Mouse (Mus musculus): Measurements from ENCODE around the gene Slc11a1.
A peak's percentile ranks its signal among the peaks of the same experiment; 100 is the strongest.
"Not testable (repeated sequence)": the region's sequence is repeated elsewhere in the genome, so short reads cannot be mapped to it uniquely, and the experiment has no call there.

Gene Slc11a1

DNA sequence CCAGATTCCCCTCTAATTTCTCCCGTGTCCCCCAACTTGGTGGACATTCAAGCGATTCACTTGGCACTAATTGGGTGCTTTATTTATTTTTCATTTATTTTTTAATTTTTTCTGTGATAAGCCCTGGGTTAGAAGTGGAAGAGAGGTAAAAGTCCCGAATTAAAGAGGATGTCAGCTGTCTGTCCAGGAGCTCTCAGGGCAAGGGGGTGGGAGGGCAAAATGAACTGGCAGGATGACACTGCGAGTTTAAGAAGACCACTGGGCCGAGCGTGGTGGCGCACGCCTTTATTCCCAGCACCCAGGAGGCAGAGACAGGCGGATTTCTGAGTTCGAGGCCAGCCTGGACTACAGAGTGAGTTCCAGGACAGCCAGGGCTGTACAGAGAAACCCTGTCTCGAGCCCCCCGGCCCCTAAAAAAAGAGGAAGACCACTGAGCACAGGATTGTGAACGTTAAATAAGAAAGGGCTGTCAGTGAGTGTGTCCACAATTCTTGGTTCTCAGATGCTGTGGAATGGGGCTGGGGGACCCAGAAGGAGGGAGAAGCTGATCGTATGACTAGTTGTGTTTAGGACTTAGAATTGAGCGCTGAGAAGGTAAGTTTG, 12.5 kb downstream of the Slc11a1 start:
- no peak for DNase-seq

DNA sequence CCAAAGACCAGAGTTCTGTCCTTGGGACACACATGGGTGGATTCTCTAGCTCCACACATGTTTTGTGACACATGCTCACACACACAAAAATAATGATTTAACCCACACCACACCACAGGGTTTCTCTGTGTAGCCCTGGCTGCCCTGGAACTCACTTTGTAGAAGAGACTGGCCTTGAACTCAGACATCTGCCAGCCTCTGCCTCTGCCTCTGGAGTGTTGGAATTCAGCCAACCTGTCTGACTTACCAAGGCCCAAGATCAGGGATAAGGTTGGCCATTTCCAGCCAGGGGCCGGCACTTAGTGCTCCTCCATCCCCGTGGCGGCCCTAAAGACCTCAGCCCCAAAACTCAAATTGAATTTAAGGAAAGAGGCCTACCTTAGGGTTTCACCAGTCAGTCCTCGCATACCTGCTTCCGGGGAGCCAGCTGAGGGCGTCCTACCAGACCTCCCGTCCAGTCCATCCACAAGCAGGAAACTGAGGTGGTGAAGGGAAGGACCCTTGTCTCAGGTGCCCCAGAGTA, 13.5 kb downstream of the Slc11a1 start:
- no peak for DNase-seq

DNA sequence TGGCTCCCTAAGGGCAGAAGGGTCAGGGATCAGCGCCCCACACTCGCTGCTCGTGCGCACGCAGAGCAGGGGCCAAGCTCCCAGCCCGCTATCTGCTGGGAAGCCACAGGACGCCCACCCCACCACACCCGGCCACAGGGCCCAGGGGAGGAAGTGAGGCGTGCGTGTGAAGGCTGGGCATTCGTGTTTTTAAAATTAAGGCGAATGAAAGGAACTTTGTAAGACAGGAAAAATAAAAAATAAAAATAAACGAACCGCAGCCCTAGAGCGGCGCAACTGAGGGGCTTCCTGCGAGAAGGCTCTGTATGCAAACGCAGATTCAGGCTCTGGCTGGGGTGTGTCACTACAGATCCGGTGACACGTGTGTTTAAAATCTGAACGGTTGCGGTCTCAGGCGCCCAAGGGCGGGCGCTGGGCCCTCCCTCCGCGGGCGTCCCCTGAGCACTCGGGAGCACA, 14.9 kb downstream of the Slc11a1 start:
- DNase-seq, result peak; percentile 37

DNA sequence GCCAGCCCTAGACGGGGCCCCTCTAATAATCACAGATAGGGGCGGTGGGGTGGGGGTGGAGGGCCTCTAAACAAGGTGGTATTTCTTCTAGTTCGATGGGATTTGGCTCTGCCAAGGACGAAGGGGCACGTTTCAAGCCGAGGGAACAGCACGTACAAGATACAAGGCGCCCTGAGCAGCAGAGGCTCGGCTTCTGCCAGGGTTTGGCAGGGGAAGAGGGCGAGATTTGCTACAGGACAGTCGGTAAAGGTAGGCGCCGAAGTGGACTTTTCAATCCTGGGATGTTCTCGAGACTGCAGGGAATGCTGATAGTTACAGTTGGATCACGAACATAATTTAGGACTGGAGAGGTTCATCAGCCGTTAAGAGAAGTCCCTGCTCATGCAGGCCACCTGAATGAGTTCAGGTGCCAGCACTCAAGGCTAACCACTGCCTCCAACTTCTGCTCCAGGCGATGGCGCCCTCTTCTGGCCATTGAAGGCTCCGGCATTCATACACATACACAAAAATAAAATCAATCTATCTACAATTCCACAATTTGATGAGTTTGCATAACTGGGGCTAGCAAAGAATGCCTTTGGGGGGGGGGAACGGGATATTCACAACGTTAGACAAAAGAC, 15.4 kb downstream of the Slc11a1 start:
- DNase-seq, result peak; percentile 69

DNA sequence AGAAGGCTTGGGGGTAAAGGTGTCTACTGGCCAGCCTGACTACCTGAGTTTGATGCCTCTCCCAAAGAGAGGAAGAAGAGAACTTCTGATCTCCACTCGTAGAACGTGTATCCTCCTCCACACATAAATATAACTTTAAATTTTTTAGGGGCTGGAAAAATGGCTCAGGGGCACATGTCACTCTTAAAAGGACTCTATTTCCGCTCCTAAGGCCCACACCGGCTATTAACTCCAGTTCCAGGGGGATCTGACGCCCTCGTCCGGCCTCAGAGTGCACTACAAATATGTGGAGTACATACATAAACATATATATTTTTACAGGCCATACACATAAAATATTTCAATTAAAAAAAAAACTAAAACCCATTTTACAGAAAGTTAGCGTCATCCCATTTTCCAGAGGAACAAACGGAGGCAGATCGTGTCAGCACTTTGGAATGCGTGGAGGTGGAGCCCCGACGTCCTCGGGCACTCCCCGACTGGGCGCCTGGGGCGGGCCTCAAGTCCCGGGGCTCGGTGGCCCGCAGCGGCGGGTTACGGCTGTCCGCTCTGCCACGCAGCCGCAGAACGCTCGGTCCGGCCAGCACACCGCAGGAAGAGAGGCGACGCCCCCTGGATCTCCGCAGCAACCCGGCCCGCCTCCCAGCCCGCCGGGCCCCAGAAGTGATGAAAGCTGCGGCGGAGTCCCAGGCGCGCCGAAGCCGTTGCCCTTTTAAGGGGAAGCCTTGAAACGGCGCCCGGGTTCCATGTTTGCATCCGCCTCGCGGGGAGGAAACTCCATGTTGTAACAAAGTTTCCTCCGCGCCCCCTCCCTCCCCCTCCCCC, 16.1 kb downstream of the Slc11a1 start, which contains the start of gene Ctdsp1:
Ctdsp1 (plus strand) TSS at position 586 of the 825 bp plus-strand sequence.
- peak; percentile 99 for DNase-seq

DNA sequence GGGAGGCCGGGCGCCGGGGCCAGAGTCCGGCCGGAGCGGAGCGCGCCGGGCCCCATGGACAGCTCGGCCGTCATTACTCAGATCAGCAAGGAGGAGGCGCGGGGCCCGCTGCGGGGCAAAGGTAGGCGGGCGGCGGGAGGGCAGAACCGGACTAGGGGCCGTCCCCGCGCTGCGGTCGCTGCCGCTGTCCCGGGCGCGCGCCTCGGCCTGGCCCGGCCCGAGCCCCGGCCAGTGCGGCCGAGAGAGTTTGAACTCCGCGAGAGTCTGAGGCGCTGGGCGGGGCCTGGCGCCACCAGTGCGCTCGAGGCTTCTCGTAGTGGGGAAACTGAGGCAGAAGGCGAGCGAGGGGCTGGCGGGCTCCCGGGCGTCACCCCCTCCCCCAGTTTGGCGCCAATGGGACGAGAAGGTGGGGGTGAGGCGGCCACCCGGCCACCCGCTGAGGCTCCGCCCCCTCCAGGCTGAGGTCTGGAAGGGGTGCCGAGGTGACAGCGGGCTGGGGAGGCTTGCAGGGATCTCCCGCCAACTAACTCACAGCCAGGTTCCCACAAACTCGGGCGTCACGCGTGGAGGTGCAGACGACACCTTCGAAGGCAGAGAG, 16.9 kb downstream of the Slc11a1 start:
- DNase-seq, result peak; percentile 90

DNA sequence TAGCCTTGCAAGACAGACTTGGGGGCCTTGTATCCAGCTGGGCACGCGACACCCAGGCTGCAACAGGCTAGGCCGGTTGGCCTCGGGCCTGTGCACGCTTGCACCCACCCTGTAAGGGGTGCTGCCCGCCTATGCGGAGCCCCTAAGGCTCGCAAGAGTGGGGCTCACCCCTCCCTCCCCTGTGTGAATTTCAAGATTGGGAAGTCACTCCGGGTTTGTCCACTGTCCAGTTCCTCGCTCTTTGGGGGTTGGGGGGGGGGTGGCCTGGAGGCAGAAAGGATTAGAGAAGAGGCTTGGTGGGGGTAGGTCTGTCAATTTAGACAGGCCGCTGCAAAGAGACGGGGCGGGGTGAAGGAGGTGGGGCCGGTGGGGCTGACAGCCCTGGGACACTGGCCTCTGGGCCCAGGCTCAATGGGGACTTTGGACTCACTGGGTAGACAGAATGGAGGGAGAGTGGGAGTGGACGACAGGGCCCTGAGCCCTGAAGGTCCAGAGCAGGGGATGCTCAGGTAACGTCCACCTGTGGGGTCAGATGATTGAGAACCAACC, 17.5 kb downstream of the Slc11a1 start:
- peak; percentile 83 for DNase-seq

DNA sequence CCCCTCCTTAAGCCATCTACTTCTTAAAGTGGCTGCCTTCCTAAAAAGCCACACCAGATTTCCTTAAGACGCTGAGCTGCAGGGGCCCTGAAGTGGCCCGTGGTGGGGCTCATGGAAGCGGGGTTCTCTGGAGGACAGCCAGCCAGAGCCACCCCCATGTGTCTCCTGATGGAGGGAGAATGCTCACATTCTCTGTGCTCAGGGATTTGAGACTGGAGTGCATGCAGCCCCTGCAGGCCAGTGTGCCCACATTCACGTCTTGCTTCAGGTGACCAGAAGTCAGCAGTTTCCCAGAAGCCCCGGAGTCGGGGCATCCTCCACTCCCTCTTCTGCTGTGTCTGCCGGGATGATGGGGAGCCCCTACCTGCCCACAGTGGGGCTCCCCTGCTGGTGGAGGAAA, 18.0 kb downstream of the Slc11a1 start:
- DNase-seq, result no peak

DNA sequence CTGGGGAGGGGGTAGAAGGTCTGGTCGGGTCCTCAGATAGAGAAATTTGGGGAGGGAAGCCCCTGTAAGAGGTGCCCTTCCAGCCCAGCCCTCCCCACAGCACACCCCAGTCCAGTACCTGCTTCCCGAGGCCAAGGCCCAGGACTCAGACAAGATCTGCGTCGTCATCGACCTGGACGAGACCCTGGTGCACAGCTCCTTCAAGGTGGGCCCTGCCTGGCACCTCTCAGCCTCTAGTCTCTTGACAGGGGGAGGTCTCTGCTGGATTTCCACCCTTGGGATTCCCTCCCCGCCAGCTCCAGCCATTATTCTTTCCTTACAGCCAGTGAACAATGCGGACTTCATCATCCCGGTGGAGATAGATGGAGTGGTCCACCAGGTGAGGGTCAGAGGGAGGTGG, 18.7 kb downstream of the Slc11a1 start:
- no peak for DNase-seq

DNA sequence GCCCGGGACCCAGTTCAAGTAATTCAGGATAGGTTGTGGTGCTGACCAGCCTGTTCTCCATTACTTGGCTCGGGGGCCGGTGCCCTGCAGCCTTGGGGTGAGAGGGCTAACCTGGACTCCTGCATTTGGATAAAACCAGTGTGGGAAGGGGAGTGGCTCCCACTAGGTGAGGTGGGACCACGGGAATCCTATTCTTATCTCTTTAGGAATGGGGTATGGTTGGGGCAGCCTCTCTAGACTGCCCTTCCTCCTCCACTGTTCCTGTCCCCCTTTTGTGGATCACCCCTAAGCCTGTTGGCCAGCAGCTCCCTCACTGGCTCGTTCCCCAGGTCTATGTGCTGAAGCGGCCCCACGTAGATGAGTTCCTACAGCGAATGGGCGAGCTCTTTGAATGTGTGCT, 19.3 kb downstream of the Slc11a1 start:
- DNase-seq, result no peak

DNA sequence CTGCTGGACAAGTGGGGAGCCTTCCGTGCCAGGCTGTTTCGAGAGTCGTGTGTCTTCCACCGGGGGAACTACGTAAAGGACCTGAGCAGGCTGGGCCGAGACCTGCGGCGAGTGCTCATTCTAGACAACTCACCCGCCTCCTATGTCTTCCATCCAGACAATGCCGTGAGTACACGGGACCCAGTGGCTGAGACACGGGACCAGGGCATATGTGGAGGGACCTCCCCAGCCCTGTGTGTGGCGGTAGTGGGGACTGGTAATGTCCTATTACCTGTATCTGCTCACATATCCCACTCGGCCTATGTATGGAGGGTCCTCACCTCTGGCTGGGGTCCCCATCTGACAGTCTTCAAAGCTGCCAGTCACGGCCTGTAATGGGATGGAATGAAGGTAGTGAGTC, 19.9 kb downstream of the Slc11a1 start:
- DNase-seq, result no peak

DNA sequence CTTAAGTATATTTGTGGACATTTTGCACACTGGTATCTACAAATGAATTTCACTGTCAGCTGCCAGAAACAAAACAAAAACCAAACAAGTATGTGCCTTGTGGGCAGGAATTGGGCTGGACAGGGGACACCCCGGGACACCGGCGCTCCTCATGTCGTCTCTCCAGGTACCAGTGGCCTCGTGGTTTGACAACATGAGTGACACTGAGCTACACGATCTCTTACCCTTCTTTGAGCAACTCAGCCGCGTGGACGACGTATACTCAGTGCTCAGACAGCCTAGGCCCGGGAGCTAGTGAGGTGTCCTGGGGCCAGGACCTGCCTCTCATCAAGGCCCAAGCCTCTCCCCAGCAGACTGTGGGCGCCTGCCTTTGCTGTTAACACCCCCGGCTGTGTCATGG, 20.3 kb downstream of the Slc11a1 start:
- DNase-seq, result no peak

DNA sequence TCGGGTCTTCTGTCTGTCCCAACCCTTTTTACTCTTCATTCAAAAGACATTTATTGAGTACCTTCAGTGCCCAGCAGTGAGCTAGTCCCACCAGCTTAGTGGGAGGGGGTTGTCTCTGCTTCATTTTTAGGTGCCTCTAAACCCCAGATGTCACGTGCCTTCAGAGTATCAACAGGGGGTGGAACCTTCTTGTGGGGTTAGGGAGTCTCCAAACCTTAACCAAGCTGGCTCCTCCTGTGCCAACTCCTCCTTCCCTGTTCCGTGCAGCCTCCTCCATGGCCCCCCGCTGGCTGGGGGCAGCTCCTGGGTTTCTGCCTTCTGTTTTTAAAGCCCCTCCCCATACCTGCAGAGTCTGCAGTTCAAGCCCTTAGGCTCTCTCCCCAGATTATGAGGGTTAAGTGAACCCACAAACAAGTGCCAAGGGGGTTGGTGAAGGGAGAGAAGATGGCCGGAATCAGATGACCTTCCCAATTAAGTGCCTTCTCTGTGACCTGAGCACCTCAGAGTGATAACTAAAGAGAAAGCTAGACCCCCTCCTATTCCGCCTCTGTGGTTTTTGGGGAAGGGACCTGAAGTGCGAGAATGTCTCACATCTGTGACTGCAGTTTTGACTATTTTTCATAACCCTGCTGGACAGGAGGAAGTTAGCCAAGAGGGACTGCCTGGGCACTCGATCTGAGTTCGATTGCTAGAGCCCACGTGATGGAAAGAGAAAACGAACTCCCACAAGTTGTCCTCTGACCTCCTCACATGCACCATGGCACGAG, 21.6 kb downstream of the Slc11a1 start:
- DNase-seq, result not testable (repeated sequence)

DNA sequence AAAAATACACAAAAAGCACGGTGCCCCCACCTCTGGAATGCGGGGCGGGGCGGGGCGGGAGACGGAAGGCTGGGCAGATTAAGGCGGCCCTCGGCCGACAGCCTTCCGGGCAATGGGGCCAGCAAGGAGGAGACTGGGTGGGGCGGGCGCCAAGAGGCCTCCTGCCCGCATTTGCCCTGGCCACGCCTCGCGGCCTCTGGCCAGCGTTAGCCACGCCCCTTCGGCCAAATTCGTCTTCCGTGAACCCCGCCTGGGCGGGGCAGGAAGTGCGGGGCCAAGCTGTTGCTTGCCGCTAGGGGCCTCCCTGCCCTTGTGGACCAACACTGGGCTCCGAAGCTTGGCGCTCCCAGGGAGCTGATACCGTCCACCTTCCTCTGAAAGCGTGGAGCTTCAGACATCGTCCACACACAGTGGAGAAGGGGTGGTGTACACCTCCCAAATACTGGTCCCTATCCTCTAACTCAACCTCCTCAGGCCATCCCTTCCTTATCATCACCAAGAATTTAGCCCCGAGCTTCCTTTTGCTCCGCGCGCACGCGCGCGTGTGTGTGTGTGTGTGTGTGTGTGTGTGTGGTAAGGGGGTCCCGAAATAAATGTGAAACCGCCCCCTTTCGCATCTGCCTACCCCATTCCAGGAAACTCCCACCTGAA, 22.4 kb downstream of the Slc11a1 start:
- DNase-seq, result peak; percentile 100

DNA sequence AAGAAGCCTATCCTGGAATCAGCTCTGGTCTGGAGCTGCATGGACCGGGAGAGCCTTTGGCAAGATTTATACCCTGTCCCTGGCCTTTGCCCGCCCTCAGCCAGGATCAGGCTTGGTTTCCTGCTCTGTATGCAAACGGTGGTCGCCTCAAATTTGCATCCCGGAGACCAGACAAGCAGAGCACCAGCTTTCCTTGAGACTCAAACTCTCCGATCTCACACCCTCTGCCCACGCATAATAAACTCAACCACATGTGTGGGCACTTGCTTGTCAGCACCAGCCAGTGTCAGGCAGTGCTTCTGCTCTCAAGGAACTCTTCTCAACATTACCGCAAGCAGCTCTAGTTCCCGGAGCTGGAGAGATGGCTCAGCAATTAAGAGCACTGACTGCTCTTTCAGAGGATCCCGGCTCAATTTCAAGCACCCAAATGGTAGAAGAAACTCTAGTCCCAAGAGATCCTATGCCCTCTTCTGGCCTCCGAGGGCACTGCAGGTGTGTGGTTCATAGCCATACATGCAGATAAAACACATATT, 23.0 kb downstream of the Slc11a1 start:
- peak; percentile 81 for DNase-seq

DNA sequence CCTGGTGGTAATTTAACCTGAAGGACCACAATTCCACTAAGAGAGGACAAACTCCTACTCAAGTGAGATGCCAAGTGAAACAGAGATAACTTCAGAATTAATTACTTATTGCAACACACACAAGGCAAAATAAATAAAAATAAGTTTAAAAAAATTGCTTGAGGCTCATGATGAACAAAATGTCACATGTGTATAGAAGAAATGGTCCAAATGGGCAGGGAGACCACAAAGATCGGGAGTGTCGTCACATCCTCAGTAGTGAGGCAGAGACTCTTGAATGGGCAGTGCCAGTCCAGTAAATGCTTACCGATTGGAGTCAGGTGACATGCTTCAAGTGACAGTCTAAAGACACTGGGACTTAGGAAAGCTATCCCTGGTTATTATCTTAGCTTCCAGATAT, 25.5 kb downstream of the Slc11a1 start:
- DNase-seq, result no peak

DNA sequence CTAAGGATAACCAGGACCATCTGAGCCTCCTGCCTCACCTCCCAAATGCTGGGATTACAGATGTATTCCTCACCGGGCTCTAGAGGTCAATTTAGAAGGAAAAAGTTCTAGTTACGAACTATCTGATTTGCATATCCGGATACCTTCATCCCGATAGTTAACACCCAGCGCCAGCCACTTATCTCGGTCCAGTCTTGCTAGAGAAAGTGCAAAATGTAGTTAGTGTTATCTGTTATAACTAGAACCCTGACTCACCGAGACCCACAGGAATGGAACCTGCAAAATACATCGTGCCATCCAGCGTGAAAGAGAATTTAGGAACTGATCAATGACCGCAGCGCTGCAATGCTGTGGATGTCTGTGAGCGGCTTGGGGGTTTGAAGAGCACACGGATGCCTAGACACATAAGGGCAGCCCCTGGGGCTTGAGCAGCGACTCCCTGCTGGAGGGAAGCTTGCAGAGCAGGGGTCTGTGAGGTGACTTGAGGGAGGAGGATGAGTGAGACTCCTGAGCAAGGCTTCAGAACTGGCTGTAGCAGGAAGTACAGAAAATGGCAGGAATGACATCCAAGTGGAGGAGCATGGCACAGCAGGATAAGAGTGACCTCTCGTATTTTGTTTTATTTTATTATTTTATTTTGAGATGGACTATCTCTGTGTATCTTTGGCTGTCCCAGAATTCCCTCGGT, 26.2 kb downstream of the Slc11a1 start:
- DNase-seq, result no peak

DNA sequence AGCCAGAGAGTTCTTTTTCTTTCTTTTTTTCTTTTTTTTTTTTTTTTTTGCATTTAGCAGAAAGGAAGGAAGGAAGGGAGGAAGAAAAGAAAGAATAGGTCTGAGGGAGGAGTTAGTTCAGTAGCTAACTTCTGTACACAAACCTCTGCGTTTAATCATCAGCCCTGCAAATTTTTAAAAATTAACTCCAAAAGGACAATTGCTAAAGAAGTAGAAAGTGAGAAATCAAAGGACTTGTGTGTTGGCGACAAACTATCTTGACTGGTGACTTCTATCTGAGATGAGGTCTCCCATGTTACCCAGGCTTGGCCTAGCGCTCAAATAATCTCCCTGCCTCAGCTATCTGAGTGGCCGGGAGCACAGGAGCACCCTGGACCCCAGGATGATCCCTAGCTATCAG, 29.2 kb downstream of the Slc11a1 start:
- DNase-seq, result no peak

DNA sequence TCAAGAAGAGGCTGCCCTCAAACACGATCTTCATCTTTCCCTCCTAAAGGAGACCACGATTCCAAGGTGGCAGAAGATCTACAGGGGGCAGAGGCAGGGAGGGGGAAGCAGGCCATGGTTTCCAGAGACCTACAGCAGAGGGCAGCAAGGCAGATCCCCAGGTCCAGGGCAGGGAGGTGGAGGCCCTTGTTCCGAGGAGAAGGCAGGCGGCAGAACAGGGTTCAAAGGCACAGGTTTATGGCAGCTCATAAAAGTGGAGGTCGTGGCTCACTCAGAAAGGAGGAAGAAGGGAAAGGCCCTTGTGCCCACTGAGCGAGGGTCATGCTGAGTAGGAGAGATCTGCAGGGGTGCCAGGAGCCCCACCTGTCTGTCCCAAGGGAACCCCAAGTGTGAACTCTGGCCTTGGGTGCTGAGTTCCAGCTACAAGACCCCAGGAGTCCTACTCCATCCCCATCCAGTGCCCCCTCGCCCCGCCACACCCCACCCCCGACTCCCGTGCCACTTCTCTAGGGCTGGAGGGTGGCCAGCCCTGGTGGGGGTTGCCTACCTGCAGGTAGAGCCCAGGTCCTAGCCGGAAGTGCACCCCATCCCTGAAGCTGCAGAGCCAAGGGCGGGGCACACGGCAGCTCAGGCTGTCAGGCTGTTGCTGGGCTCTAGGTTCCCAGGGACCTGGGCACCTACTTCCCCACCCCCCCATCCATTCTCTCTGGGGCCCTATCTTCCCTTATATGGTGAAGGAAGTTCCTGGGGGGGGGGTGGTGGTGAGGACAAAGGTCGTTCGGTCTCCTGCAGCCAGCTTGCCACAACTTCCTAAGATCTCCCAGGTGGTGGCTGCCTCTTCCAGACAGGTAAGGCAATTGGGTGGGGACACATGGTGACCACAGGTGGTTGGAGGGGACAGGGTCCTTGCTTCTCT, 33.9 kb downstream of the Slc11a1 start, which contains the start of gene Vil1:
Vil1 (plus strand) TSS at position 788 of the 916 bp plus-strand sequence.
- peak; percentile 60 for DNase-seq

Measured in kidney, postnatal 14 days (tissue).